Mouse (Mus musculus): ENCODE results near the gene Gnb1. TPM values are rescaled to one million over a fixed set of nuclear protein-coding genes. Genes with fewer than 3 reads are reported as not detected.
"Not testable (repeated sequence)": the region's sequence is repeated elsewhere in the genome, so short reads cannot be mapped to it uniquely, and the experiment has no call there.

Gene Gnb1
- total RNA-seq, 1 experiment from 2014 or later, result 120 TPM

- no peak for ATAC-seq (ENCODE audit: extremely low read depth, insufficient number of reproducible peaks, low FRiP score, poor library complexity, severe bottlenecking)
Measured at GRCm38 (mm10) chr4:155568632-155569370, 77.6 kb downstream of the Gnb1 start.

GRCm38 (mm10) chr4:155569818-155570217 is 78.7 kb downstream of the Gnb1 start:
- no peak for ATAC-seq (ENCODE audit: extremely low read depth, insufficient number of reproducible peaks, low FRiP score, poor library complexity, severe bottlenecking)

- ATAC-seq (ENCODE audit: extremely low read depth, insufficient number of reproducible peaks, low FRiP score, poor library complexity, severe bottlenecking), result not testable (repeated sequence)
Measured at GRCm38 (mm10) chr4:155570315-155570714, 79.2 kb downstream of the Gnb1 start.

- no peak for ATAC-seq (ENCODE audit: extremely low read depth, insufficient number of reproducible peaks, low FRiP score, poor library complexity, severe bottlenecking)
Measured at GRCm38 (mm10) chr4:155571442-155571841, 80.3 kb downstream of the Gnb1 start.

GRCm38 (mm10) chr4:155573155-155573554 is 82.0 kb downstream of the Gnb1 start:
- no peak for ATAC-seq (ENCODE audit: extremely low read depth, insufficient number of reproducible peaks, low FRiP score, poor library complexity, severe bottlenecking)

- no peak for ATAC-seq (ENCODE audit: extremely low read depth, insufficient number of reproducible peaks, low FRiP score, poor library complexity, severe bottlenecking)
Measured at GRCm38 (mm10) chr4:155573876-155574275, 82.7 kb downstream of the Gnb1 start.

GRCm38 (mm10) chr4:155574931-155575330 is 83.8 kb downstream of the Gnb1 start:
- ATAC-seq (ENCODE audit: extremely low read depth, insufficient number of reproducible peaks, low FRiP score, poor library complexity, severe bottlenecking), result no peak

- no peak for ATAC-seq (ENCODE audit: extremely low read depth, insufficient number of reproducible peaks, low FRiP score, poor library complexity, severe bottlenecking)
Measured at GRCm38 (mm10) chr4:155575521-155575920, 84.4 kb downstream of the Gnb1 start.

- ATAC-seq (ENCODE audit: extremely low read depth, insufficient number of reproducible peaks, low FRiP score, poor library complexity, severe bottlenecking), result no peak
Measured at GRCm38 (mm10) chr4:155577132-155577531, 86.0 kb downstream of the Gnb1 start.

- ATAC-seq (ENCODE audit: extremely low read depth, insufficient number of reproducible peaks, low FRiP score, poor library complexity, severe bottlenecking), result no peak
Measured at GRCm38 (mm10) chr4:155577741-155578140, 86.6 kb downstream of the Gnb1 start.

- ATAC-seq (ENCODE audit: extremely low read depth, insufficient number of reproducible peaks, low FRiP score, poor library complexity, severe bottlenecking), result no peak
Measured at GRCm38 (mm10) chr4:155578336-155579125, 87.4 kb downstream of the Gnb1 start.

- ATAC-seq (ENCODE audit: extremely low read depth, insufficient number of reproducible peaks, low FRiP score, poor library complexity, severe bottlenecking), result no peak
Measured at GRCm38 (mm10) chr4:155580420-155580819, 89.3 kb downstream of the Gnb1 start.

- no peak for ATAC-seq (ENCODE audit: extremely low read depth, insufficient number of reproducible peaks, low FRiP score, poor library complexity, severe bottlenecking)
Measured at GRCm38 (mm10) chr4:155582279-155582905, 91.2 kb downstream of the Gnb1 start.

- ATAC-seq (ENCODE audit: extremely low read depth, insufficient number of reproducible peaks, low FRiP score, poor library complexity, severe bottlenecking), result no peak
Measured at GRCm38 (mm10) chr4:155589356-155589755, 98.2 kb downstream of the Gnb1 start.

- ATAC-seq (ENCODE audit: extremely low read depth, insufficient number of reproducible peaks, low FRiP score, poor library complexity, severe bottlenecking), result no peak
Measured at GRCm38 (mm10) chr4:155591012-155591719, 100.0 kb downstream of the Gnb1 start.

- no peak for ATAC-seq (ENCODE audit: extremely low read depth, insufficient number of reproducible peaks, low FRiP score, poor library complexity, severe bottlenecking)
Measured at GRCm38 (mm10) chr4:155593780-155594179, 102.6 kb downstream of the Gnb1 start.

- no peak for ATAC-seq (ENCODE audit: extremely low read depth, insufficient number of reproducible peaks, low FRiP score, poor library complexity, severe bottlenecking)
Measured at GRCm38 (mm10) chr4:155595777-155596176, 104.6 kb downstream of the Gnb1 start.

GRCm38 (mm10) chr4:155596606-155597005 is 105.4 kb downstream of the Gnb1 start:
- ATAC-seq (ENCODE audit: extremely low read depth, insufficient number of reproducible peaks, low FRiP score, poor library complexity, severe bottlenecking), result no peak

- ATAC-seq (ENCODE audit: extremely low read depth, insufficient number of reproducible peaks, low FRiP score, poor library complexity, severe bottlenecking), result no peak
Measured at GRCm38 (mm10) chr4:155598536-155598935, 107.4 kb downstream of the Gnb1 start.
